Mouse (Mus musculus) gastrocnemius, adult 18-20 months (tissue): ENCODE results near the gene Cd69. TPM values are rescaled to one million over a fixed set of nuclear protein-coding genes. Genes with fewer than 3 reads are reported as not detected.

ENCODE experiments used
- DNase-seq: peaks from one replicate; pipeline ENCODE4 v3.0.0; 2021; ENCODE audit warnings: low spot score
- total RNA-seq, 2 experiments: library from RNA; stranded (reverse); gene quantifications; 2 replicates each; pipeline ENCODE4 v1.2.3; 2021

The Cd69 gene
- total RNA-seq, 2 experiments from 2014 or later = 0.12 TPM; not detected in 1

GRCm38 (mm10) chr6:129248243-129248642, 27.0 kb downstream of the Cd69 start:
- DNase-seq = no peak

- no peak for DNase-seq
These were observed 28.2 kb downstream of the Cd69 start for GRCm38 (mm10) chr6:129246992-129247391.

- DNase-seq = no peak
These were observed 29.4 kb downstream of the Cd69 start for GRCm38 (mm10) chr6:129245793-129246192.

- no peak for DNase-seq
These were observed 33.3 kb downstream of the Cd69 start for GRCm38 (mm10) chr6:129241907-129242306.

- no peak for DNase-seq
These were observed 33.8 kb downstream of the Cd69 start for GRCm38 (mm10) chr6:129241471-129241870.

- DNase-seq = no peak
These were observed 35.5 kb downstream of the Cd69 start for GRCm38 (mm10) chr6:129239564-129240248.

GRCm38 (mm10) chr6:129238275-129239038, 36.8 kb downstream of the Cd69 start:
- DNase-seq = peak; percentile 72

GRCm38 (mm10) chr6:129237350-129238274, 37.6 kb downstream of the Cd69 start:
- peak; percentile 92 for DNase-seq

GRCm38 (mm10) chr6:129236652-129237342, 38.4 kb downstream of the Cd69 start:
- peak; percentile 68 for DNase-seq

- peak; percentile 87 for DNase-seq
These were observed 39.3 kb downstream of the Cd69 start for GRCm38 (mm10) chr6:129235855-129236461.

- peak; percentile 45 for DNase-seq
These were observed 40.5 kb downstream of the Cd69 start for GRCm38 (mm10) chr6:129234456-129235360.

GRCm38 (mm10) chr6:129233955-129234369, 41.3 kb downstream of the Cd69 start:
- DNase-seq = no peak

- peak; percentile 18 for DNase-seq
These were observed 41.8 kb downstream of the Cd69 start for GRCm38 (mm10) chr6:129233366-129233954.

- peak; percentile 53 for DNase-seq
These were observed 42.4 kb downstream of the Cd69 start for GRCm38 (mm10) chr6:129232842-129233205.

GRCm38 (mm10) chr6:129232005-129232841, 43.0 kb downstream of the Cd69 start:
- DNase-seq = no peak

GRCm38 (mm10) chr6:129229774-129230578, 45.3 kb downstream of the Cd69 start:
- peak; percentile 88 for DNase-seq
